Mouse (Mus musculus) heart, postnatal 25 days (tissue): ENCODE results near the gene Ppa2. TPM values are rescaled to one million over a fixed set of nuclear protein-coding genes. Genes with fewer than 3 reads are reported as not detected.

Experiments
- DNase-seq: peaks from one replicate; pipeline ENCODE4 v3.0.0; 2022; ENCODE audit warnings: low spot score
- intact Hi-C: fragments of 180-260 bp; cut with DNase I; formaldehyde crosslinking; loops from one replicate; pipeline ENCODE4 v1.15.1; 2025
- total RNA-seq, 2 experiments: library from RNA; stranded (reverse); gene quantifications; 2 replicates each; pipeline ENCODE4 v1.2.3; 2021

Gene Ppa2
- total RNA-seq, 2 experiments from 2014 or later, result 135 TPM

GRCm38 (mm10) chr3:133381519-133381918 lies 71.6 kb downstream of the Ppa2 start:
- intact Hi-C loops, result no loop called here
- DNase-seq, result no peak

GRCm38 (mm10) chr3:133382147-133382546 lies 72.2 kb downstream of the Ppa2 start:
- intact Hi-C loops, result no loop called here
- DNase-seq, result no peak

GRCm38 (mm10) chr3:133384164-133384708 lies 74.3 kb downstream of the Ppa2 start:
- no peak for DNase-seq
- intact Hi-C loops, result no loop called here

- no peak for DNase-seq
- intact Hi-C loops, result no loop called here
Observed at GRCm38 (mm10) chr3:133387283-133387682, 77.4 kb downstream of the Ppa2 start.

- intact Hi-C loops, result no loop called here
- no peak for DNase-seq
Observed at GRCm38 (mm10) chr3:133389803-133390387, 80.0 kb downstream of the Ppa2 start.

- intact Hi-C loops, result no loop called here
- DNase-seq, result no peak
Observed at GRCm38 (mm10) chr3:133394531-133394930, 84.6 kb downstream of the Ppa2 start.

- intact Hi-C loops, result no loop called here
- no peak for DNase-seq
Observed at GRCm38 (mm10) chr3:133403849-133404248, 93.9 kb downstream of the Ppa2 start.

- no peak for DNase-seq
- intact Hi-C loops, result no loop called here
Observed at GRCm38 (mm10) chr3:133405636-133406035, 95.7 kb downstream of the Ppa2 start.

GRCm38 (mm10) chr3:133406248-133406647 lies 96.3 kb downstream of the Ppa2 start:
- intact Hi-C loops, result no loop called here
- DNase-seq, result no peak

GRCm38 (mm10) chr3:133411123-133411675 lies 101.3 kb downstream of the Ppa2 start:
- intact Hi-C loops, result no loop called here
- no peak for DNase-seq

GRCm38 (mm10) chr3:133411768-133412167 lies 101.9 kb downstream of the Ppa2 start:
- intact Hi-C loops, result no loop called here

GRCm38 (mm10) chr3:133414747-133415146 lies 104.8 kb downstream of the Ppa2 start:
- intact Hi-C loops, result no loop called here
- no peak for DNase-seq

More at GRCm38 (mm10) chr3:133411768-133412167, 101.9 kb downstream of the Ppa2 start:
- DNase-seq, result no peak

GRCm38 (mm10) chr3:133423073-133423472 lies 113.2 kb downstream of the Ppa2 start:
- intact Hi-C loops, result no loop called here
- no peak for DNase-seq

Other genes with a start within 250 kb of the Ppa2 start
- 1 to 10 TPM; 8.0 to 9.7 TPM for gene Ints12, start 218.3 kb upstream of the Ppa2 start, total RNA-seq
- gene Gstcd, start 218.1 kb upstream of the Ppa2 start, total RNA-seq, result 1 to 10 TPM; 2.3 to 3.0 TPM
- not detected for gene Arhgef38, start 75.2 kb upstream of the Ppa2 start, total RNA-seq
- gene Tet2, start 235.0 kb downstream of the Ppa2 start, total RNA-seq, result 10 to 100 TPM; 20.3 to 20.6 TPM